Mouse (Mus musculus) MEL (cell line): Measurements from ENCODE around the gene Traf1.

Source experiments
- CHD2 ChIP-seq: IDR thresholded peaks from 2 replicates; pipeline ENCODE4 v1.6.1; 2011; ENCODE audit warnings: low read length, improper control_type of control experiment
- CTCF ChIP-seq, 3 experiments: IDR thresholded peaks in 2 of 3; conservative IDR thresholded peaks in 1 of 3; 2 replicates each; pipeline ENCODE4 v1.5.1; 2011 to 2012; ENCODE audit warnings: low read length in 3 of 3, low read depth in 2 of 3, mild to moderate bottlenecking in 2 of 3, improper control_type of control experiment in 1 of 3, inconsistent platforms in 1 of 3, mixed read lengths in 1 of 3, moderate library complexity in 1 of 3; ENCODE audit not compliant: control insufficient read depth in 1 of 3, insufficient read depth in 1 of 3, poor library complexity in 1 of 3, severe bottlenecking in 1 of 3
- EP300 ChIP-seq, 2 experiments: IDR thresholded peaks; 2 replicates each; pipeline ENCODE4 v1.6.1; 2011; ENCODE audit warnings: improper control_type of control experiment in 2 of 2, low read length in 2 of 2, low read depth in 1 of 2, mild to moderate bottlenecking in 1 of 2
- GATA1 ChIP-seq: IDR thresholded peaks from 2 replicates; pipeline ENCODE4 v1.6.1; 2011; ENCODE audit warnings: low read depth, low read length, improper control_type of control experiment
- MAFK ChIP-seq: IDR thresholded peaks from 2 replicates; pipeline ENCODE4 v1.6.1; 2011; ENCODE audit warnings: low read depth, mild to moderate bottlenecking, low read length, improper control_type of control experiment, borderline replicate concordance
- NELFE ChIP-seq: IDR thresholded peaks from 2 replicates; pipeline ENCODE4 v1.6.1; 2011; ENCODE audit warnings: low read depth, low read length, improper control_type of control experiment
- NRF1 ChIP-seq: IDR thresholded peaks from 2 replicates; pipeline ENCODE4 v1.6.1; 2014; ENCODE audit warnings: low read depth, mild to moderate bottlenecking, inconsistent platforms, low read length, improper control_type of control experiment, moderate library complexity; ENCODE audit not compliant: poor library complexity, insufficient read depth, severe bottlenecking
- POLR2A ChIP-seq, 2 experiments: IDR thresholded peaks; 2 replicates each; pipeline ENCODE4 v1.6.1; 2011 to 2012; ENCODE audit warnings: low read length in 2 of 2, mild to moderate bottlenecking in 2 of 2, control low read depth in 1 of 2, improper control_type of control experiment in 1 of 2, low read depth in 1 of 2, moderate library complexity in 1 of 2; ENCODE audit not compliant: control insufficient read depth in 1 of 2, insufficient read depth in 1 of 2, poor library complexity in 1 of 2
- TBP ChIP-seq: IDR thresholded peaks from 2 replicates; pipeline ENCODE4 v1.8.0; 2011; ENCODE audit warnings: low read depth, low read length, improper control_type of control experiment
- ZKSCAN1 ChIP-seq: IDR thresholded peaks from 2 replicates; pipeline ENCODE4 v1.6.1; 2012; ENCODE audit warnings: low read depth, mild to moderate bottlenecking, inconsistent platforms, low read length, improper control_type of control experiment, moderate library complexity

DNA sequence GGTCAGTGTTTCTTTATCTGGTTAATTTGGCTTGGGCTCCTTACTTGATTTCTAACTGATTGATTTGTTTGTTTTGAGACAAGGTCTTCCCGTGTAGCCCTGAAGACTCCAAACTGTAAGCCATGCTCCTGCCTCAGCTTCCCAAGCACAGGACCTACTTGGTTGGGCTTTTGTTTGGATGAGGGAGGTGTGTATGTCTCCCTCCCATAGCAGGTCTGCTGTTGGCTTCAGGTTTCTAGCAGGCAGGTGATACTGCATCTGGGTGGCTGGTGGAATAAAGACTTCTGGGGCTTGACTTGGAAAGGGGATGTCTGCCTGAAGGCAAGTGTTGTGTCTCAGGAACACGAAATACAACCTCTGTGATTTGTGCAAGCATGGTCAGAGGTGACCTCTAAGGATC lies 639 bp upstream of the Traf1 start:
- TF ChIP-seq CHD2 (no peak), CTCF (IDR thresholded peaks at IDR 0.05 in 2 of 3, conservative IDR thresholded peaks at IDR 0.05 in 1 of 3; ENCODE audit: control insufficient read depth in 1 of 3, insufficient read depth in 1 of 3, low read depth in 2 of 3, low read length in 3 of 3, poor library complexity in 1 of 3, severe bottlenecking in 1 of 3) (no peak), POLR2A (IDR thresholded peaks at IDR 0.05; ENCODE audit: control insufficient read depth in 1 of 2, insufficient read depth in 1 of 2, low read depth in 1 of 2, low read length in 2 of 2, poor library complexity in 1 of 2) (no peak), TBP (no peak), ZKSCAN1 (no peak), NELFE (no peak), NRF1 (no peak), MAFK (no peak), GATA1 (no peak), EP300 (IDR thresholded peaks at IDR 0.05; ENCODE audit: low read depth in 1 of 2, low read length in 2 of 2) (no peak)
